Mouse (Mus musculus): ENCODE results near the gene Hapln2.

The Hapln2 gene

GRCm38 (mm10) chr3:88027434-88028186, at the start of gene Hapln2:
Gene Hapln2 (minus strand): TSS chr3:88027583.
- no peak for DNase-seq

DNA sequence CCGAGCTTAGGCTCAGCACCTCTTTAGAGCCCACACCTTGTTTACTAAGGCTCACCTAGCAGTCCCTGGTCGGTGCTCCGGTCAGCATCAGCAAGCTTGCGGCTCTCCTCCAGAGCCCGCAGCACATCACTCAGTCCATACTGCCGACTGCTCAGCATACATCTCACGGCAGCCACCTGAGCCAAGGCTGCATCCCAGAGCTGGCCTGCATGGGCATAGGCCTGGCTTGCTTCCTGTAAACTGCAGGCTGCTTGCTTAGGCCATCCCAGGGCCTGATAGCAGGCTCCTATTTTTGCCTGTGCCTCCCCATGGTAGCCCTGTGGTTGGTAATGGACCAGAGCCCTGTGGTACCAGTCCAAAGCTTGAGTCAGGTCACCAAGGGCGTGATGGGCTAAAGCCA, 47.4 kb upstream of the Hapln2 start:
- no peak for DNase-seq

DNA sequence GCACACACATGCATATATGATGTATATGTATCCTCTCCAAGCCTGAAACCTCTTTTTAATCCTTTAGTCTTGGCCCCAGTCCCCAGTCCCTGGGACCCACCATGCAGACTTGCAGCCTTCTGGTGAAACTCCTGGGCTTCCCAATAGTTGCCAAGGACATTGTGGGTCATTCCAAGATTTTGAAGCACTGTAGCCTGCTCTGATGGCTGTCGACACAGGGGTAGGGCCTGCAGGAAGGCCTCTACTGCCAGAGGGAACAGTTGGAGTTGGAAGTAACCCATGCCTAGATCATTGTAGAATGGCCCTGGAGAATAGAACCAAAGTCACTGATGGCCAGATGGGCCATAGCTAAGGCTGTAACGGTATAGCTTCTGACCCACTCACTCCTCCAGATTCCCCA, 47.0 kb upstream of the Hapln2 start:
- no peak for DNase-seq

DNA sequence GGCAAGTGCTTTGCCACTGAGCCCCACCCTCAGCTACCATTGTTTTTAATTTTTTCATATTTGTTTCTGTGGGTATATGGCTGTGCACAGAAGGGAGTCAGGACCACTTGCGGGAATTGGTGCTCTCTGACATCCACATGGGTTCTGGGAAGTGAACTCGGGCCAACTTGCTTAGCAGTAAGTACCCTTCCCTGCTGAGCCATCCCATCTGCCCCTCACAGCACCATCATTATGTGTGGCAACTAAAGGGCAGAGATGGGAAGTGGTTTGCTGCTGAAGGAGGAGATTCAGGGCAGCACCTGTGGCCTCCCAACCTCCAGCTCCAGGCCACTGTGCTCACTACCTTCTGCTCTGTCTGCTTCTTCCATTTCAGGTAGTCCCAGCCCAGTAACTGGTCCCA, 46.2 kb upstream of the Hapln2 start:
- DNase-seq = no peak

DNA sequence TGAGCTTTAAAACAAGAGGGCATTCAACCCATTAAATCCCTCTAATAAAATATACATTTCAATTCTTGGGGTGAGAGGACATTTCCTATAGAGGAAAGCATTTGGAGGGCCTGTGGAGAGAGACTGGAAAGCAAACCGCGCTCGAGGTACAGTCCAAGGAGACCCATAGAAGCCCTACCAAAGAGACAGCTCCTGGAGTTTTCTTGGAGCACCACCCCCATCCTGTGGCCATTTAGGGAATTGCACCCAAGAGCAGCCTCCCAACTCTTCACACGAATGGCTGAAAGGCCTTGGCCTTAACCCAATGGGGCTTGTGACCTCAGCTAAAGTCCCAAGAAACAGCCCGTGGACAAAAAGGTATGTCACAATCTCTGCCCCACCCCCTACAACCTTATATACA, 44.4 kb upstream of the Hapln2 start:
- DNase-seq = peak; percentile 81

DNA sequence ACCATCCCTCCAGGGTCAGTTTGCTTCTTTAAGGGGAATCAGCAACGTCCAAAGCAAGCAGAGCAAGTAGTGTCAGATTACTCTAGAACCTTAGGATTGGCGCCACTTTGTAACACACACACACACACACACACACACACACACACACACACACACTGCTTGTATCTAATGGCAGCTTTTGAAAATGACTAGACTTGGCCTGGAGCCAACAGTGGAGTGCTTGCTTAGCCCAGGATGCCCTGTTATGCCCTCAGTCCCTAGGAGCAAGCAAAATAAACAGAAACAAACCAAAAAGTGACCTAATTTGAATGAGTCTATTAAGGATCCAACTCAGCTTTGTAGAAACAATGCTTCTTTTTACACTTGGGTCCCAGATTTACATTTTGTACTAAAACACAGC, 41.0 kb upstream of the Hapln2 start:
- DNase-seq = no peak

- DNase-seq = peak; percentile 82
These were observed 30.7 kb upstream of the Hapln2 start, which contains the start of gene Naxe for GRCm38 (mm10) chr3:88057902-88058696. Gene Naxe (minus strand): TSS chr3:88058495.

GRCm38 (mm10) chr3:88057030-88057429, 29.6 kb upstream of the Hapln2 start:
- DNase-seq = no peak

- DNase-seq = no peak
These were observed 22.1 kb upstream of the Hapln2 start for GRCm38 (mm10) chr3:88049532-88049931.

DNA sequence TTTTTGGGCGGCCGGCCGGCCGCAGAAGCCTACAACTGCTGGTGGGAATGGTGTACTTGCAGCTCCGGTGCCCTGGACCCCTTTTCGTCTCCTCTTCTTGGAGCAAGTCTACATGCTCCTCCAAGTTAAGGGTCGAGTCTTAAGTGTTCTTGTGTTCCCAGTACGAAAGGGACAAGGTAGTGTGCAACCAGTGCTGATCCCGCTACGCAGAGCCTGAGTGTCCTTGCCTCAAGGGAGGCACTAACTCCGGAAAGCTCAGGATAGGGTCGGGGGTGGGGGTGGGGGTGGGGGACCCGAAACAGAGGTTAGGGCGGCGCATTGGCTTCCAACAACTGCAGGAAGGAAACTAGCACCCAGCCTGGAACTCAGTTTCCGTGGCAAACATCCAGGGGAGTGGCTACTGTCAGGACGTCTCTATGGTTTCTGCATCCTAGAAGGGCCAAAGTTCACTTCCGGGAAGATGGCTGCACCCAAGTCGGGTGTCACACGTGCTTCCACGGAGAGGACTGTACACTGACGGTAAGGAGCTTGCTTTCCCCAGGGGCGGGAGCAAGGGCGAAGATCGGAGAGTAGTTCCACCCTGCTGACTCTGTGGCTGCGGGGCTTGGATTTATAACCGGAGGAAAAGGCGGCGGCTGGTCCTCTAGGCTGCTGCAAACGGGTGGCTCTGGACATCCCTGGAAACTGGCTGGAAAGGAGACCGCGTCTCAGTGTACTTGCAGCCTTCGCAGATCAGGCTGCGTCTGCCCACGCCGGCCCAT, 15.5 kb upstream of the Hapln2 start, which contains the start of gene Gpatch4:
TSS of gene Gpatch4 (plus strand) at position 448 of the 761 bp plus-strand sequence.
- DNase-seq = peak; percentile 81

DNA sequence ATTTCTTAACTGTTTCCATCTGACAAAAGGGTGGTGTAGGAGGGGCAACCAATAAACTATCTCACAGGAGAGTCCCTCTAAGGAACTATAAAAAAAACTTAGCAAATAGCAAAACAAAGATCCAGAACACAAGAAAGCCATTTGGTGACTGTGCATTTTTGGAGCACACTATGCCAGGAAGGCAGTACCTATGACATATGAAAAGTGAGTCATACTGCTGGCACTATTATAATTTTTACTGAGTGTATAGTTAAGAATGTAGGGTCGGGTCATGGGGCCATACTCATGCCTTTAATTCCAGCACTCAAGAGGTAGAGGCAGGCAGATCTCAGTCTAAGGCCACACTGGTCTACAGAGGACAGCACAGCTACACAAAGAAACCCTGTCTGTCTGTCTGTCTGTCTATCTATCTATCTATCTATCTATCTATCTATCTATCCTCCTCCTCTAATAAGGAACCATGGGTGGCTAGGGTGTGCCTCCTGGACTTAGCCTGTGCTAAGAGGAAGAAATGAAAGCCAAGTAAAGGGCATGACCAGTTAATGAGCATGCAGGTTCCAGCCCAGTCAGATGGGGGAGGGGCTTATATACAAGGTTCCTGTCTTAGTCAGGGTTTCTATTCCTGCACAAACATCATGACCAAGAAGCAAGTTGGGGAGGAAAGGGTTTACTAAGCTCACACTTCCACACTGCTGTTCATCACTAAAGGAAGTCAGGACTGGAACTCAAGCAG, 8.3 kb upstream of the Hapln2 start:
- DNase-seq = no peak

DNA sequence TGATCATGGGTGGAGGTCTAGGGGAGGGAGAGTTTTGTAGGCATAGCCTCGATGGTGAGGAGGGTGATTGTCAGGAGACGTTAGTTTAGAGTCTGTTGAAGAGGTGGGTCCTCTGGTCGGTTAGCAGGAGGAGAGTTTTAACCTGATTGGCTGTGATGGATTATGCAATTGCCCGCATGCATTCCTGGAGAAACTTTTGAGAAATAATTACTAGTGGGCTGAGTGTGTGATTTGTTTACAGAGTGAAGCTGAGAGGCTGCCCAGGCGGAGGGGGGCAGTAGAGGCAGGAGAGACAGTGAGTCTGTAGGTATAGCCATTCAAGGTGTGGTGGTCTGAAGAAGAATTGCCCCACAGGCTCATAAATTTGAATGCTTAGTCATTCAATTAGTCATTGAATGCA, 6.1 kb upstream of the Hapln2 start:
- DNase-seq = no peak

DNA sequence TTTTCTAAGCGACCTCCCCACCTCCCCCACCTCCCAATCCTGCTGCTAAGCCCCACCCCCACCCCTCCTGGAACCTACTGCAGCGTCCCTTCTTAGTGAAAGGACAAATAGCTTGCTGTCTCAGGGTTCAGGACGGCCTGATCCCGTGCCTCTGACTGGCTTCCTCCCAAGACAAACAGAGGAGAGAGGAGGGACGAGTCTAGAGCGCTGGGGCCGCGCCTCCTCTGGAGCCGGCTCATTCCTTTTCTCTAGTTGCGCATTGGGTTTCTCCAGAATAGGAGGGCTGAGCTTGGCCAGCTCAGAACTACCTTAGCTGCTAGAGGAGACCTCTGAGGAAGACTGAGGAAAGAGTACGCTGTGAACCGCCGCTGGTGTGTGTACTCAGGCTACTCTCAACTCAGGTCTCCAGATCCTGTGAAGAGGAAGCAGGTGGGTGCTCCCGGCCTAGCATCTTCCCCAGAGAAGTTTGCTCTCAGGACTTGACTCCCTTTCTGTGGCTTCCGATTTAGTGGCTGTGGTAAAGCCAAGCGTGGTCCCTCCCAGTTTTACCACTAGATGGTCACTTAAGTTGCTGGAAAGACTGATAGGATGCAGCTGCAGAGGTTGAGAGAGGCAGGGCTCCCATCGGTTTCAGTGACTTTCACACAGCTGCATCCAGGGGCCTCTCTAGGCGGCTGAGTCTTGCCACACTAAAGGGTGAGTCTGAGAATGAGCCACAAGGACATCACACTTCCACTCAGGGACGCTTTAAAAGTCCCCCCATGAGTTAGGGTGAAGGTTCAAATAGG, 3.4 kb upstream of the Hapln2 start:
- no peak for DNase-seq

GRCm38 (mm10) chr3:88026823-88027222, 560 bp downstream of the Hapln2 start:
- no peak for DNase-seq

- no peak for DNase-seq
These were observed 4.0 kb downstream of the Hapln2 start for GRCm38 (mm10) chr3:88023192-88024074.

- peak; percentile 92 for DNase-seq
These were observed 4.8 kb downstream of the Hapln2 start for GRCm38 (mm10) chr3:88022322-88023191.

- DNase-seq = no peak
These were observed 16.6 kb downstream of the Hapln2 start for GRCm38 (mm10) chr3:88010634-88011265.

DNA sequence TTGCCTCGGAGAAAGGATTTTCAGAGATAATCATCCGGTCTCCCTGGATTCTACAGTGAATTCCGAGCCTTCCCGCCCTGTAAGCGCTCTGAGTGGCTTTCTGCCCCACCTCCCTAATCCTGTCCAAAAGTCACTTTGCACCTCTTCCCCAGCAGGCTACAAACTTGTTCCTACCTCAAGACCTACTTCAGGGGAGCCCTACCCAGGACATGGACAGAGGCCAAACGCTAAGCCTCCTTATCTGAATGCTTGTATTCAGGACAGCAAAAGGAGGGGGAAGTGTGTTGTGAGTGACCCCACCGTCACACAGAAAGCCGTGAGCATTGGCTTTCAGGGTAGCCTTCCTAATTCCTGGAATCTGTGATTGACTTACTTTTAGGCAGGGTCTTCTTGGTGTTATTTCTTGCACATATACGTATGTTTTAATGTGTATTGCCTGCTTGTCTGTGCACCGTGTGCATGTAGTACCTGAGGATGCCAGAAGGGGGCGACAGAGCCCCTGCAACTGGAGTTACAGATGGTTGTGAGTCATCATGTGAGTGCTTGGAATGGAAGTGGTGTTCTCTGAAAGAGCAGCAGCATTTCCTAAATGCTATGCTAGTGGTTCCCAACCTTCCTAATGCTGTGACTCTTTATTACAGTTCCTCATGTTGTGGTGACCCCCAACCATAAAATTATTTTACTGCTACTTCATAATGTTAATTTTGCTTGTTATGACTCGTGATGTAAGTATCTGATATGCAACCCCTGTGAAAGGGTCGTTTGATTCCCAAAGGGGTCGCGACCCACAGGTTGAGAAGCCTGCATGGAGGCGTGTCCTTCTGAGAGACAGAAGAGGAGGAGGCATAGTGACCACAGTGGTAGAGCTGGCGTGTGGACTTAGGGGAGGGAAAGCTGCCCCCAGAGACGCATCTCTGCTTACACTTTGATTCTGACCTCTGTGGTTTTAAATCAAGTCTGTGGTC, 21.3 kb downstream of the Hapln2 start:
- no peak for DNase-seq
